22 mouse cellular contexts compared by ENCODE assay signal in genomic region chr10:93102321-93102720, GRCm38 (mm10). TPM values are rescaled to one million over a fixed set of nuclear protein-coding genes. Genes with fewer than 3 reads are reported as not detected.
A peak's percentile ranks its signal among the peaks of the same experiment; 100 is the strongest.
DNase-seq lines count a peak whose midpoint lies in the region; ATAC-seq and TF ChIP-seq lines count a peak whose summit lies in the region.
"Had no signal": no experiment of that assay in that cellular context is flagged by ENCODE, and none has a peak within 500 bp of the region (broad histone marks: within the 10 kb centered on the region; RNA-seq: fewer than 3 reads in every experiment).

No protein-coding gene starts in this region.

- ATAC-seq in liver, embryonic 12.5 days, result no peak
- ATAC-seq in forebrain, postnatal 0 days, result no peak
- ATAC-seq: forebrain, embryonic 14.5 days; forebrain, embryonic 16.5 days had no signal

- no peaks in the 10 kb centered on the region for H3K79me2 ChIP-seq in liver, adult 2 months (ENCODE audit: control insufficient read depth, insufficient read depth, low read length)

- no peaks in the 10 kb centered on the region for H3K36me3 ChIP-seq in liver, adult 2 months (ENCODE audit: control insufficient read depth, insufficient read depth, low read length)
- H3K36me3 ChIP-seq in liver, embryonic 12.5 days, result no peaks in the 10 kb centered on the region
- H3K36me3 ChIP-seq in forebrain, postnatal 0 days (ENCODE audit: insufficient read depth), result no peaks in the 10 kb centered on the region
- H3K36me3 ChIP-seq: embryonic facial prominence, embryonic 13.5 days; embryonic facial prominence, embryonic 15.5 days; forebrain, embryonic 10.5 days; forebrain, embryonic 12.5 days had no signal

- no peak overlapping the region for H3K4me3 ChIP-seq in liver, adult 2 months (ENCODE audit: insufficient read depth, low read depth, low read length)
- H3K4me3 ChIP-seq in liver, embryonic 12.5 days, result no peak overlapping the region
- H3K4me3 ChIP-seq in forebrain, postnatal 0 days (ENCODE audit: low read depth, low read length), result no peak overlapping the region
- H3K4me3 ChIP-seq: embryonic facial prominence, embryonic 13.5 days; embryonic facial prominence, embryonic 15.5 days; erythroblast, embryonic 14.5 days; forebrain, embryonic 10.5 days; forebrain, embryonic 12.5 days had no signal

- no peaks in the 10 kb centered on the region for H3K27me3 ChIP-seq in liver, adult 2 months (ENCODE audit: control insufficient read depth, insufficient read depth, low read length)
- 0 out of 2 replicates have a peak, but pooled peaks cover 9% of the 10 kb centered on the region for H3K27me3 ChIP-seq in liver, embryonic 12.5 days (replicated peaks)
- H3K27me3 ChIP-seq in forebrain, postnatal 0 days (ENCODE audit: insufficient read depth, low read length), result no peaks in the 10 kb centered on the region
- H3K27me3 ChIP-seq: embryonic facial prominence, embryonic 13.5 days; embryonic facial prominence, embryonic 15.5 days; forebrain, embryonic 12.5 days had no signal

- no peak overlapping the region for H3K27ac ChIP-seq in liver, adult 2 months (replicated peaks; ENCODE audit: insufficient read depth, low read depth, low read length)
- no peak overlapping the region for H3K27ac ChIP-seq in liver, embryonic 12.5 days
- H3K27ac ChIP-seq in forebrain, postnatal 0 days (ENCODE audit: low read depth, low read length), result no peak overlapping the region
- H3K27ac ChIP-seq: embryonic facial prominence, embryonic 13.5 days; embryonic facial prominence, embryonic 15.5 days; forebrain, embryonic 10.5 days; forebrain, embryonic 12.5 days had no signal

- no peak overlapping the region for H3K4me2 ChIP-seq in liver, embryonic 12.5 days
- no peak overlapping the region for H3K4me2 ChIP-seq in forebrain, postnatal 0 days (ENCODE audit: low read depth)
- H3K4me2 ChIP-seq: embryonic facial prominence, embryonic 13.5 days; embryonic facial prominence, embryonic 15.5 days; forebrain, embryonic 12.5 days had no signal

- H3K9me3 ChIP-seq in liver, embryonic 12.5 days (replicated peaks), result no peaks in the 10 kb centered on the region
- H3K9me3 ChIP-seq in forebrain, postnatal 0 days (ENCODE audit: low read length), result no peaks in the 10 kb centered on the region
- H3K9me3 ChIP-seq: embryonic facial prominence, embryonic 13.5 days; embryonic facial prominence, embryonic 15.5 days; forebrain, embryonic 10.5 days; forebrain, embryonic 12.5 days had no signal

- TF ChIP-seq POLR2A in liver, adult 2 months (IDR thresholded peaks at IDR 0.05; ENCODE audit: extremely low read depth, insufficient read depth, low read length), result no peak

- DNase-seq in adrenal gland, adult 2 months, result peak; percentile 25
- no peak for DNase-seq in adrenal gland, adult 8-10 months
- peak; percentile 37 for DNase-seq in adrenal gland, postnatal 14 days
- DNase-seq in adrenal gland, postnatal 25 days, result no peak
- peak; percentile 79 for DNase-seq in liver, adult 2 months (ENCODE audit: extremely low read depth, low read depth, low spot score)
- no peak for DNase-seq in forebrain, postnatal 0 days
- DNase-seq: cerebellum, adult 11 months; cerebellum, adult 18-20 months; cerebellum, adult 8-10 months; cerebellum, adult 9-11 months; cerebellum, postnatal 14 days; cerebellum, postnatal 36 days; embryo, embryonic 11 days had no signal

- no peak for TF ChIP-seq CTCF in liver, adult 2 months (IDR thresholded peaks at IDR 0.05; ENCODE audit: low read depth, low read length)
- TF ChIP-seq CTCF in forebrain, postnatal 0 days (IDR thresholded peaks at IDR 0.05; ENCODE audit: low read depth), result no peak

- 33% methylated on average over 5 of the region's 5 CpGs for WGBS in liver, adult 2 months
- WGBS in liver, embryonic 12.5 days (ENCODE audit: insufficient replicate concordance), result 55% methylated on average over 5 of the region's 5 CpGs
- WGBS in forebrain, postnatal 0 days, result 63% methylated on average over 5 of the region's 5 CpGs

- no peaks in the 10 kb centered on the region for H3K4me1 ChIP-seq in liver, adult 2 months (ENCODE audit: control insufficient read depth, insufficient read depth, low read length)
- H3K4me1 ChIP-seq in liver, embryonic 12.5 days, result no peaks in the 10 kb centered on the region
- no peaks in the 10 kb centered on the region for H3K4me1 ChIP-seq in forebrain, postnatal 0 days (ENCODE audit: insufficient read depth)
- H3K4me1 ChIP-seq: forebrain, embryonic 10.5 days; forebrain, embryonic 12.5 days had no signal

- H3K9ac ChIP-seq in liver, adult 2 months (ENCODE audit: low read depth, low read length), result no peak overlapping the region
- no peak overlapping the region for H3K9ac ChIP-seq in liver, embryonic 12.5 days
- H3K9ac ChIP-seq in forebrain, postnatal 0 days, result no peak overlapping the region
- H3K9ac ChIP-seq: embryonic facial prominence, embryonic 13.5 days; embryonic facial prominence, embryonic 15.5 days; forebrain, embryonic 12.5 days had no signal

RNA-seq across cellular contexts. Expression of gene Cfap54, which starts 20.9 kb away (rescaled TPM):
- 1 to 10 TPM; 4.8 to 6.8 TPM for total RNA-seq in adrenal gland, adult 2 months (2021)
- polyA plus RNA-seq in adrenal gland, adult 2 months (2012; rRNA removed), result 0.35 and 1.6 TPM in 2 replicates
- total RNA-seq in adrenal gland, adult 8-10 months (2022), result 1 to 10 TPM; 4.0 to 6.1 (median 5.1) TPM
- 8.3 and 9.3 TPM in 2 replicates for total RNA-seq in adrenal gland, postnatal 14 days (2021)
- total RNA-seq in adrenal gland, postnatal 25 days (2021), result 4.8 and 6.5 TPM in 2 replicates
- 0.27 and 0.65 TPM in 2 replicates for total RNA-seq in liver, adult 2 months (2014; rRNA removed)
- polyA plus RNA-seq in liver, adult 2 months (2012; rRNA removed), result 0.07 and 0.27 TPM in 2 replicates
- 0.12 TPM in 1 of 2 replicates, not detected in the other for polyA plus RNA-seq in liver, embryonic 12.5 days (2016; fragmentation: Nextera tagmentation; extraction: Ambion mirVana)
- total RNA-seq in forebrain, postnatal 0 days (2014; rRNA removed), result 3.2 and 4.8 TPM in 2 replicates
- 1.9 and 4.2 TPM in 2 replicates for polyA plus RNA-seq in forebrain, postnatal 0 days (2015; fragmentation: Nextera tagmentation; extraction: Ambion mirVana)
- polyA plus RNA-seq: embryonic facial prominence, embryonic 11.5 days had no signal

RNA-seq across cellular contexts. Expression of gene Cdk17, which starts 58.4 kb away (rescaled TPM):
- total RNA-seq in adrenal gland, adult 2 months (2021), result 10 to 100 TPM; 26.5 to 30.0 TPM
- 8.7 and 9.3 TPM in 2 replicates for polyA plus RNA-seq in adrenal gland, adult 2 months (2012; rRNA removed)
- total RNA-seq in adrenal gland, adult 8-10 months (2022), result 10 to 100 TPM; 24.6 to 30.2 (median 28.1) TPM
- total RNA-seq in adrenal gland, postnatal 14 days (2021), result 31.4 and 33.2 TPM in 2 replicates
- total RNA-seq in adrenal gland, postnatal 25 days (2021), result 21.7 and 27.6 TPM in 2 replicates
- total RNA-seq in liver, adult 2 months (2014; rRNA removed), result 17.1 and 17.7 TPM in 2 replicates
- 11.3 and 12.5 TPM in 2 replicates for polyA plus RNA-seq in liver, adult 2 months (2012; rRNA removed)
- 22.3 and 23.0 TPM in 2 replicates for polyA plus RNA-seq in liver, embryonic 12.5 days (2016; fragmentation: Nextera tagmentation; extraction: Ambion mirVana)
- total RNA-seq in forebrain, postnatal 0 days (2014; rRNA removed), result 119 and 149 TPM in 2 replicates
- polyA plus RNA-seq in forebrain, postnatal 0 days (2015; fragmentation: Nextera tagmentation; extraction: Ambion mirVana), result 39.2 and 46.8 TPM in 2 replicates

Comparison
In these comparisons a context has a peak if more than half of its experiments do, and no peak if none do; other contexts are left out.
1. DNase-seq: peak in adrenal gland, adult 2 months (single experiment), adrenal gland, postnatal 14 days (single experiment) and liver, adult 2 months (single experiment); none in adrenal gland, adult 8-10 months (single experiment), adrenal gland, postnatal 25 days (single experiment) and forebrain, postnatal 0 days (single experiment).